Mouse (Mus musculus): ENCODE measurements around the gene Flcn.

GRCm38 (mm10) chr11:59770753-59771152 lies 39.1 kb downstream of the Flcn start:
- TF ChIP-seq CTCF (IDR thresholded peaks at IDR 0.05; ENCODE audit: borderline replicate concordance, control insufficient read depth, extremely low read depth, insufficient read depth, low read length, poor library complexity): no peak
- no peak for TF ChIP-seq POLR2A (IDR thresholded peaks at IDR 0.05; ENCODE audit: control insufficient read depth, extremely low read depth, insufficient read depth, low read length, poor library complexity)

Data from thymus, adult 2 months (tissue).